Mouse (Mus musculus): Measurements from ENCODE around the gene Lrp1.

Gene Lrp1

GRCm38 (mm10) chr10:127645791-127646190 lies 24.8 kb upstream of the Lrp1 start:
- no peak for DNase-seq

GRCm38 (mm10) chr10:127643553-127644238 lies 22.7 kb upstream of the Lrp1 start:
- peak; percentile 40 for DNase-seq

- DNase-seq, result peak in 1 of 2 experiments; percentile 37
Measured at GRCm38 (mm10) chr10:127642772-127643552, 22.0 kb upstream of the Lrp1 start, which contains the start of gene Stat6. Gene Stat6, plus strand, starts transcription at chr10:127642986.

GRCm38 (mm10) chr10:127641861-127642771 lies 21.2 kb upstream of the Lrp1 start:
- peak; percentile 95 to 97 for DNase-seq

- no peak for DNase-seq
Measured at GRCm38 (mm10) chr10:127640421-127640820, 19.5 kb upstream of the Lrp1 start.

- DNase-seq, result no peak
Measured at GRCm38 (mm10) chr10:127632668-127633271, 11.8 kb upstream of the Lrp1 start.

GRCm38 (mm10) chr10:127631261-127632214 lies 10.6 kb upstream of the Lrp1 start:
- no peak for DNase-seq

GRCm38 (mm10) chr10:127626433-127626832 lies 5.5 kb upstream of the Lrp1 start:
- peak; percentile 72 to 85 for DNase-seq

- DNase-seq, result no peak
Measured at GRCm38 (mm10) chr10:127623439-127624216, 2.7 kb upstream of the Lrp1 start.

- DNase-seq, result no peak
Measured at GRCm38 (mm10) chr10:127622661-127623060, 1.7 kb upstream of the Lrp1 start.

GRCm38 (mm10) chr10:127622057-127622392 lies 1.1 kb upstream of the Lrp1 start:
- DNase-seq, result peak; percentile 78 to 81

GRCm38 (mm10) chr10:127621191-127622056 lies 476 bp upstream of the Lrp1 start:
- peak; percentile 97 for DNase-seq

GRCm38 (mm10) chr10:127619941-127620405 lies 975 bp downstream of the Lrp1 start:
- peak in 1 of 2 experiments; percentile 55 for DNase-seq

- DNase-seq, result no peak
Measured at GRCm38 (mm10) chr10:127619119-127619721, 1.7 kb downstream of the Lrp1 start.

GRCm38 (mm10) chr10:127618173-127618572 lies 2.8 kb downstream of the Lrp1 start:
- peak in 1 of 2 experiments; percentile 66 for DNase-seq

- DNase-seq, result peak; percentile 54 to 59
Measured at GRCm38 (mm10) chr10:127617294-127617693, 3.7 kb downstream of the Lrp1 start.

- no peak for DNase-seq
Measured at GRCm38 (mm10) chr10:127616261-127616679, 4.7 kb downstream of the Lrp1 start.

- peak in 1 of 2 experiments; percentile 65 for DNase-seq
Measured at GRCm38 (mm10) chr10:127615591-127615990, 5.4 kb downstream of the Lrp1 start.

GRCm38 (mm10) chr10:127615034-127615374 lies 5.9 kb downstream of the Lrp1 start:
- no peak for DNase-seq

Data from cerebellum, postnatal 10 days (tissue).